Mouse (Mus musculus) lung, postnatal 0 days (tissue): ENCODE measurements around the gene Ralgapa1. TPM values are rescaled to one million over a fixed set of nuclear protein-coding genes. Genes with fewer than 3 reads are reported as not detected.
A peak's percentile ranks its signal among the peaks of the same experiment; 100 is the strongest.

Experiments used
- ATAC-seq: fragments of 200-750 bp; cut with Nextera tagmentation; 2 replicates; pipeline ENCODE4 v1.8.0; 2017; ENCODE audit warnings: moderate library complexity
- DNase-seq: peaks from one replicate; pipeline ENCODE4 v3.0.0-alpha.2; 2016; ENCODE audit warnings: low spot score
- H3K27ac ChIP-seq: fragments of 300-500 bp; sonication (generic); 2 replicates; pipeline ENCODE4 v1.5.1; 2014; ENCODE audit warnings: antibody characterized with exemption, mild to moderate bottlenecking, low read length, mixed read lengths
- H3K27me3 ChIP-seq: fragments of 300-500 bp; sonication (generic); replicated peaks from 2 replicates; pipeline ENCODE4 v1.6.1; 2014; ENCODE audit warnings: low read length, mixed read lengths; ENCODE audit not compliant: insufficient read depth
- H3K36me3 ChIP-seq: fragments of 300-500 bp; sonication (generic); 2 replicates; pipeline ENCODE4 v1.6.1; 2014; ENCODE audit warnings: low read length, mixed read lengths; ENCODE audit not compliant: insufficient read depth
- H3K4me1 ChIP-seq: fragments of 300-500 bp; sonication (generic); 2 replicates; pipeline ENCODE4 v1.6.1; 2014; ENCODE audit warnings: antibody characterized with exemption, low read depth, low read length, mixed read lengths; ENCODE audit not compliant: insufficient read depth
- H3K4me2 ChIP-seq: fragments of 300-500 bp; sonication (generic); replicated peaks from 2 replicates; pipeline ENCODE4 v1.6.1; 2014; ENCODE audit warnings: low read depth, mild to moderate bottlenecking, low read length, moderate library complexity, mixed read lengths
- H3K4me3 ChIP-seq: fragments of 300-500 bp; sonication (generic); 2 replicates; pipeline ENCODE4 v1.5.1; 2014; ENCODE audit warnings: low read depth, low read length
- H3K9ac ChIP-seq: fragments of 300-500 bp; sonication (generic); replicated peaks from 2 replicates; pipeline ENCODE4 v1.6.1; 2014; ENCODE audit warnings: low read depth, mild to moderate bottlenecking
- H3K9me3 ChIP-seq: fragments of 300-500 bp; sonication (generic); 2 replicates; pipeline ENCODE4 v1.6.1; 2016; ENCODE audit warnings: low read length, mixed read lengths
- CTCF ChIP-seq: IDR thresholded peaks from 2 replicates; pipeline ENCODE4 v1.5.1; 2016; ENCODE audit warnings: antibody characterized with exemption, mild to moderate bottlenecking
- EP300 ChIP-seq: IDR thresholded peaks from 2 replicates; pipeline ENCODE4 v1.6.1; 2016; ENCODE audit warnings: antibody characterized with exemption, mild to moderate bottlenecking, control low read depth
- WGBS: fragments of 180-500 bp; shearing (Covaris S2); extraction: QIAGEN DNeasy Blood & Tissue Kit; methylation state at CpG from one replicate; pipeline ENCODE4 v1.1.7; 2014; 5-methylcytosine and 5-hydroxymethylcytosine counted together
- polyA plus RNA-seq: library from polyadenylated mRNA; unstranded; fragments of >200 nt; fragmentation: Nextera tagmentation; extraction: Ambion mirVana; gene quantifications from 2 replicates; pipeline ENCODE4 v1.2.1, GENCODE M21; 2015

The Ralgapa1 gene
- 10.9 and 13.3 TPM in 2 replicates for polyA plus RNA-seq

- DNase-seq = peak; percentile 96
- Histone ChIP-seq H3K4me1 (peaks cover 2% of the 10 kb centered on the region; the same call in 1 of the 2 replicates), H3K27me3 (no peaks in the 10 kb centered on the region), H3K36me3 (no peaks in the 10 kb centered on the region), H3K9me3 (no peaks in the 10 kb centered on the region), H3K9ac (peak within 1 kb of the TSS; percentile 83), H3K4me2 (peak within 1 kb of the TSS; percentile 74), H3K4me3 (peak within 1 kb of the TSS; percentile 95), H3K27ac (peak within 1 kb of the TSS; percentile 94)
- ATAC-seq = peak; percentile 95
- TF ChIP-seq CTCF = peak; percentile 64
- no peak; the same call in 1 of the 2 replicates for TF ChIP-seq EP300
- under 1% methylated on average over 50 of the region's 78 CpGs for WGBS
These were observed at the start of gene Ralgapa1 for GRCm38 (mm10) chr12:55820661-55821314. Gene Ralgapa1 (minus strand): TSS chr12:55821167.

- Histone ChIP-seq H3K4me2 (no peak overlapping the region), H3K9ac (no peak overlapping the region), H3K4me3 (no peak overlapping the region), H3K4me1 (no peaks in the 10 kb centered on the region), H3K9me3 (no peaks in the 10 kb centered on the region), H3K36me3 (peaks cover 15% of the 10 kb centered on the region; the same call in 1 of the 2 replicates), H3K27ac (no peak overlapping the region), H3K27me3 (no peaks in the 10 kb centered on the region)
- 87% methylated on average over 5 of the region's 5 CpGs for WGBS
- TF ChIP-seq CTCF (no peak), EP300 (no peak)
- ATAC-seq (no peak), DNase-seq (no peak)
These were observed 48.8 kb upstream of the Ralgapa1 start for GRCm38 (mm10) chr12:55869622-55870322.

- 89% methylated on average over 4 of the region's 4 CpGs for WGBS
- H3K36me3 ChIP-seq = peaks cover 15% of the 10 kb centered on the region; the same call in 1 of the 2 replicates
These were observed 46.8 kb upstream of the Ralgapa1 start for GRCm38 (mm10) chr12:55867738-55868137.

DNA sequence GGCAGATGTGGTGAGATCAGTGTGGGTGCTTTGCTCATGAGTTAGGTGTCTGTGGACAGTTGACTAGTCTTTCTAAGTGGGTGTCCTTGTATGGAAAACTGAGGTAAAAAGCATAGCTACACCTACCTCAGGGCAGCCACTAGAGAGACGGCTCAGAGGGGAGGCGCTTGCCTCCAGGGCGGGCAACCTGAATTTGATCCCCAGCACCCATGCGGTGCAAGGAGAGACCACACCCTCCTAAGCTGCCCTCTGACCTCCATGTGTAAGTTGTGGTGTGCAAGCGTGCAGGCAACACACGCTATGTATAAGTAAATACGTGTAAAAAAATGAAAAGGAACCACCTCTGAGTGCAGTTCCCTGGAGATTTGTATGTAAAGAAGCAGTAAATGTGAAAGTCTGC lies 39.7 kb upstream of the Ralgapa1 start:
- H3K27ac ChIP-seq = no peak overlapping the region
- no peaks in the 10 kb centered on the region for H3K27me3 ChIP-seq
- no peak for DNase-seq
- no peak for TF ChIP-seq EP300
- TF ChIP-seq CTCF = no peak
- peaks cover 10% of the 10 kb centered on the region for H3K36me3 ChIP-seq
- H3K9me3 ChIP-seq = peaks cover 6% of the 10 kb centered on the region
- 88% methylated on average over 7 of the region's 7 CpGs for WGBS
- H3K4me1 ChIP-seq = no peaks in the 10 kb centered on the region
- H3K4me2 ChIP-seq = no peak overlapping the region
- no peak overlapping the region for H3K4me3 ChIP-seq
- H3K9ac ChIP-seq = no peak overlapping the region
- no peak for ATAC-seq

More at GRCm38 (mm10) chr12:55867738-55868137, 46.8 kb upstream of the Ralgapa1 start:
- H3K27me3 ChIP-seq = no peaks in the 10 kb centered on the region
- TF ChIP-seq CTCF (no peak), EP300 (no peak)
- no peaks in the 10 kb centered on the region for H3K9me3 ChIP-seq
- ATAC-seq (no peak), DNase-seq (no peak)
- H3K27ac ChIP-seq = no peak overlapping the region
- H3K4me2 ChIP-seq = no peak overlapping the region
- H3K4me1 ChIP-seq = no peaks in the 10 kb centered on the region
- no peak overlapping the region for H3K9ac ChIP-seq
- H3K4me3 ChIP-seq = no peak overlapping the region

- ATAC-seq = no peak
- no peak for DNase-seq
- TF ChIP-seq CTCF (no peak), EP300 (no peak)
- Histone ChIP-seq H3K27ac (no peak overlapping the region), H3K4me3 (no peak overlapping the region), H3K4me2 (no peak overlapping the region), H3K27me3 (no peaks in the 10 kb centered on the region), H3K4me1 (no peaks in the 10 kb centered on the region), H3K9ac (no peak overlapping the region), H3K9me3 (peaks cover 6% of the 10 kb centered on the region), H3K36me3 (peaks cover 11% of the 10 kb centered on the region)
- WGBS = 92% methylated on average over 17 of the region's 17 CpGs
These were observed 38.7 kb upstream of the Ralgapa1 start for GRCm38 (mm10) chr12:55859409-55860349.

- no peaks in the 10 kb centered on the region for H3K27me3 ChIP-seq
- H3K9ac ChIP-seq = no peak overlapping the region
- H3K4me2 ChIP-seq = no peak overlapping the region
- no peak for ATAC-seq
- H3K4me1 ChIP-seq = no peaks in the 10 kb centered on the region
- H3K4me3 ChIP-seq = no peak overlapping the region
- no peak for TF ChIP-seq EP300
- TF ChIP-seq CTCF = no peak
- no peaks in the 10 kb centered on the region for H3K9me3 ChIP-seq
- no peak overlapping the region for H3K27ac ChIP-seq
- DNase-seq = no peak
- peaks cover 7% of the 10 kb centered on the region for H3K36me3 ChIP-seq
These were observed 29.7 kb upstream of the Ralgapa1 start for GRCm38 (mm10) chr12:55850650-55851049.
